Mouse (Mus musculus) right cerebral cortex, postnatal 10 days (tissue): ENCODE data around the gene Parp16.
"Not testable (repeated sequence)": the region's sequence is repeated elsewhere in the genome, so short reads cannot be mapped to it uniquely, and the experiment has no call there.

ENCODE experiments used
- DNase-seq, 2 experiments: peaks; one replicate each; pipeline ENCODE4 v3.0.0; 2021; ENCODE audit warnings: low spot score in 2 of 2

Gene Parp16

DNA sequence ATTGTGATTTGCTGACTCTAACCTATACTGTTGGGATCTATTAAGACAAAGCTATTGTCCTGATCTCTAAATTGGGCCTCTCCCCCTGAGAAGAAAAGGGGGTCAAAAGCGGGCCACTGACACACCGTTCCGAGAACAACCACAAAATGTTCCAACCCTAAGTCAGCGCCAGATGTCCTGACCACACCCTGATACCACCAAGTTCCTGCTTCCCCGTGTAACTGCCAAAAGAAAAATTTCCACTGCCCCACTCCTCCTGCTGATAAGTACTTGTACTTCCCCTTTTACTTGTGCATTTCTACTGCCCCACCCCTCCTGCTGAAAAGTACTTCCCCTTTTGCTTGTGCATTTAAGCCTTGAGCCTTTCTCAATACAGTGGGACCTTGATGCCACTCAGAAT, 93.1 kb downstream of the Parp16 start:
- DNase-seq: not testable (repeated sequence)
